Mouse (Mus musculus): ENCODE measurements around the gene Lax1. TPM values are rescaled to one million over a fixed set of nuclear protein-coding genes. Genes with fewer than 3 reads are reported as not detected.
"Not testable (repeated sequence)": the region's sequence is repeated elsewhere in the genome, so short reads cannot be mapped to it uniquely, and the experiment has no call there.

Lax1 gene
- polyA plus RNA-seq, 1 experiment from 2014 or later: 0.09 TPM

- no peak for ATAC-seq (replicated peaks)
- H3K27ac ChIP-seq: no peak overlapping the region
- 76% methylated on average over 10 of the region's 10 CpGs for WGBS
Measured at GRCm38 (mm10) chr1:133685749-133686519, 4.0 kb downstream of the Lax1 start.

GRCm38 (mm10) chr1:133671801-133672200, 18.1 kb downstream of the Lax1 start:
- H3K9me3 ChIP-seq: no peaks in the 10 kb centered on the region
- H3K4me2 ChIP-seq: no peak overlapping the region
- H3K36me3 ChIP-seq (replicated peaks): no peaks in the 10 kb centered on the region
- no peak for ATAC-seq (replicated peaks)
- no peaks in the 10 kb centered on the region for H3K27me3 ChIP-seq (replicated peaks)
- no peak overlapping the region for H3K27ac ChIP-seq
- WGBS: 68% methylated on average over 3 of the region's 3 CpGs
- no peaks in the 10 kb centered on the region for H3K4me1 ChIP-seq
- H3K9ac ChIP-seq: no peak overlapping the region
- H3K4me3 ChIP-seq: no peak overlapping the region

More at GRCm38 (mm10) chr1:133685749-133686519, 4.0 kb downstream of the Lax1 start:
- Histone ChIP-seq H3K4me2 (no peak overlapping the region), H3K4me1 (no peaks in the 10 kb centered on the region), H3K36me3 (replicated peaks) (no peaks in the 10 kb centered on the region), H3K27me3 (replicated peaks) (no peaks in the 10 kb centered on the region), H3K4me3 (no peak overlapping the region), H3K9ac (no peak overlapping the region), H3K9me3 (no peaks in the 10 kb centered on the region)

GRCm38 (mm10) chr1:133671266-133671665, 18.6 kb downstream of the Lax1 start:
- no peak overlapping the region for H3K4me3 ChIP-seq
- H3K4me1 ChIP-seq: no peaks in the 10 kb centered on the region
- WGBS: 94% methylated on average over 3 of the region's 3 CpGs
- no peaks in the 10 kb centered on the region for H3K36me3 ChIP-seq (replicated peaks)
- H3K4me2 ChIP-seq: no peak overlapping the region
- no peak overlapping the region for H3K9ac ChIP-seq
- no peaks in the 10 kb centered on the region for H3K27me3 ChIP-seq (replicated peaks)
- ATAC-seq (replicated peaks): no peak
- H3K9me3 ChIP-seq: no peaks in the 10 kb centered on the region
- no peak overlapping the region for H3K27ac ChIP-seq

GRCm38 (mm10) chr1:133670776-133671175, 19.1 kb downstream of the Lax1 start:
- Histone ChIP-seq H3K4me2 (no peak overlapping the region), H3K9me3 (no peaks in the 10 kb centered on the region)
- no peak for ATAC-seq (replicated peaks)

GRCm38 (mm10) chr1:133670190-133670589, 19.7 kb downstream of the Lax1 start:
- no peak overlapping the region for H3K9ac ChIP-seq
- no peak for ATAC-seq (replicated peaks)
- 84% methylated on average over 12 of the region's 12 CpGs for WGBS
- no peaks in the 10 kb centered on the region for H3K36me3 ChIP-seq (replicated peaks)
- H3K4me3 ChIP-seq: no peak overlapping the region
- no peaks in the 10 kb centered on the region for H3K4me1 ChIP-seq
- H3K27ac ChIP-seq: no peak overlapping the region
- H3K27me3 ChIP-seq (replicated peaks): no peaks in the 10 kb centered on the region
- H3K9me3 ChIP-seq: no peaks in the 10 kb centered on the region
- H3K4me2 ChIP-seq: no peak overlapping the region

More at GRCm38 (mm10) chr1:133670776-133671175, 19.1 kb downstream of the Lax1 start:
- H3K36me3 ChIP-seq (replicated peaks): no peaks in the 10 kb centered on the region
- 84% methylated on average over 6 of the region's 6 CpGs for WGBS
- no peak overlapping the region for H3K27ac ChIP-seq
- no peaks in the 10 kb centered on the region for H3K4me1 ChIP-seq
- no peak overlapping the region for H3K9ac ChIP-seq
- H3K27me3 ChIP-seq (replicated peaks): no peaks in the 10 kb centered on the region
- no peak overlapping the region for H3K4me3 ChIP-seq

GRCm38 (mm10) chr1:133668618-133669017, 21.3 kb downstream of the Lax1 start:
- 84% methylated on average over 3 of the region's 3 CpGs for WGBS
- no peak for ATAC-seq (replicated peaks)
- Histone ChIP-seq H3K4me3 (no peak overlapping the region), H3K9me3 (no peaks in the 10 kb centered on the region), H3K27me3 (replicated peaks) (no peaks in the 10 kb centered on the region), H3K4me2 (no peak overlapping the region), H3K36me3 (replicated peaks) (no peaks in the 10 kb centered on the region), H3K27ac (no peak overlapping the region), H3K4me1 (no peaks in the 10 kb centered on the region), H3K9ac (no peak overlapping the region)

GRCm38 (mm10) chr1:133667721-133668120, 22.2 kb downstream of the Lax1 start:
- ATAC-seq (replicated peaks): no peak
- Histone ChIP-seq H3K4me2 (no peak overlapping the region), H3K9me3 (no peaks in the 10 kb centered on the region), H3K27me3 (replicated peaks) (no peaks in the 10 kb centered on the region), H3K4me1 (no peaks in the 10 kb centered on the region), H3K4me3 (no peak overlapping the region), H3K27ac (no peak overlapping the region), H3K36me3 (replicated peaks) (no peaks in the 10 kb centered on the region), H3K9ac (no peak overlapping the region)
- 26% methylated on average over 7 of the region's 7 CpGs for WGBS

- WGBS: 90% methylated on average over 7 of the region's 8 CpGs
- H3K4me3 ChIP-seq; H3K4me2 ChIP-seq; H3K9me3 ChIP-seq; H3K27me3 ChIP-seq (replicated peaks); H3K9ac ChIP-seq; ATAC-seq (replicated peaks); H3K27ac ChIP-seq; H3K4me1 ChIP-seq; H3K36me3 ChIP-seq (replicated peaks): not testable (repeated sequence)
Measured at GRCm38 (mm10) chr1:133665713-133666112, 24.2 kb downstream of the Lax1 start.

- peaks cover 13% of the 10 kb centered on the region for H3K4me1 ChIP-seq
- ATAC-seq (replicated peaks): no peak
- WGBS: 60% methylated on average over 11 of the region's 11 CpGs
- no peaks in the 10 kb centered on the region for H3K36me3 ChIP-seq (replicated peaks)
- no peak overlapping the region for H3K4me3 ChIP-seq
- no peaks in the 10 kb centered on the region for H3K9me3 ChIP-seq
- H3K9ac ChIP-seq: no peak overlapping the region
- H3K4me2 ChIP-seq: no peak overlapping the region
- no peak overlapping the region for H3K27ac ChIP-seq
- H3K27me3 ChIP-seq (replicated peaks): no peaks in the 10 kb centered on the region
Measured at GRCm38 (mm10) chr1:133664203-133664970, 25.5 kb downstream of the Lax1 start.

GRCm38 (mm10) chr1:133663427-133663826, 26.5 kb downstream of the Lax1 start:
- no peak overlapping the region for H3K4me3 ChIP-seq
- ATAC-seq (replicated peaks): no peak
- 83% methylated on average over 4 of the region's 4 CpGs for WGBS
- no peaks in the 10 kb centered on the region for H3K27me3 ChIP-seq (replicated peaks)
- no peak overlapping the region for H3K9ac ChIP-seq
- no peaks in the 10 kb centered on the region for H3K9me3 ChIP-seq
- H3K27ac ChIP-seq: no peak overlapping the region
- peaks cover 23% of the 10 kb centered on the region for H3K4me1 ChIP-seq
- H3K4me2 ChIP-seq: no peak overlapping the region
- H3K36me3 ChIP-seq (replicated peaks): no peaks in the 10 kb centered on the region

- H3K4me2 ChIP-seq: no peak overlapping the region
- H3K27me3 ChIP-seq (replicated peaks): no peaks in the 10 kb centered on the region
- no peak overlapping the region for H3K27ac ChIP-seq
- H3K36me3 ChIP-seq (replicated peaks): no peaks in the 10 kb centered on the region
- no peaks in the 10 kb centered on the region for H3K9me3 ChIP-seq
- H3K4me3 ChIP-seq: no peak overlapping the region
- H3K4me1 ChIP-seq: peaks cover 28% of the 10 kb centered on the region
- no peak for ATAC-seq (replicated peaks)
- H3K9ac ChIP-seq: no peak overlapping the region
- WGBS: 96% methylated on average over 7 of the region's 7 CpGs
Measured at GRCm38 (mm10) chr1:133662941-133663340, 27.0 kb downstream of the Lax1 start.

- no peaks in the 10 kb centered on the region; the same call in 1 of the 2 replicates for H3K36me3 ChIP-seq (replicated peaks)
- peaks cover 43% of the 10 kb centered on the region for H3K4me1 ChIP-seq
- no peaks in the 10 kb centered on the region for H3K27me3 ChIP-seq (replicated peaks)
- H3K27ac ChIP-seq: peak within 1 kb of the TSS; percentile 90
- WGBS: 2% methylated on average over 26 of the region's 26 CpGs
- peak within 1 kb of the TSS; percentile 65 for H3K9ac ChIP-seq
- peak within 1 kb of the TSS; percentile 84 for H3K4me2 ChIP-seq
- ATAC-seq (replicated peaks): peak; percentile 99
- H3K4me3 ChIP-seq: peak within 1 kb of the TSS; percentile 85
- no peaks in the 10 kb centered on the region for H3K9me3 ChIP-seq
Measured at GRCm38 (mm10) chr1:133661203-133661933, 28.5 kb downstream of the Lax1 start, which contains the start of gene Gm38394. Gene Gm38394, minus strand, starts transcription at chr1:133661318.
